Mouse (Mus musculus): Measurements from ENCODE around the gene Tecpr2. TPM values are rescaled to one million over a fixed set of nuclear protein-coding genes. Genes with fewer than 3 reads are reported as not detected.

The Tecpr2 gene
- polyA plus RNA-seq, 1 experiment, result 7.7 TPM

- H3K4me3 ChIP-seq (ENCODE audit: insufficient read depth, low read length), result no peak overlapping the region
- no peaks in the 10 kb centered on the region for H3K4me1 ChIP-seq (ENCODE audit: control insufficient read depth, insufficient read depth, low read length)
- H3K27ac ChIP-seq (ENCODE audit: insufficient read depth, low read length), result no peak overlapping the region
- no peak for TF ChIP-seq CTCF (IDR thresholded peaks at IDR 0.05; ENCODE audit: borderline replicate concordance, insufficient read depth, low read length)
- no peak for TF ChIP-seq POLR2A (IDR thresholded peaks at IDR 0.05; ENCODE audit: low read depth, low read length)
Observed at GRCm38 (mm10) chr12:110891887-110892286, 2.8 kb downstream of the Tecpr2 start.

GRCm38 (mm10) chr12:110902106-110902505 is 13.0 kb downstream of the Tecpr2 start:
- Histone ChIP-seq H3K27ac (ENCODE audit: insufficient read depth, low read length) (no peak overlapping the region), H3K4me3 (ENCODE audit: insufficient read depth, low read length) (no peak overlapping the region), H3K4me1 (ENCODE audit: control insufficient read depth, insufficient read depth, low read length) (no peaks in the 10 kb centered on the region)
- no peak for TF ChIP-seq POLR2A (IDR thresholded peaks at IDR 0.05; ENCODE audit: low read depth, low read length)
- no peak for TF ChIP-seq CTCF (IDR thresholded peaks at IDR 0.05; ENCODE audit: borderline replicate concordance, insufficient read depth, low read length)

- Histone ChIP-seq H3K4me1 (ENCODE audit: control insufficient read depth, insufficient read depth, low read length) (no peaks in the 10 kb centered on the region), H3K27ac (ENCODE audit: insufficient read depth, low read length) (no peak overlapping the region), H3K4me3 (ENCODE audit: insufficient read depth, low read length) (no peak overlapping the region)
- TF ChIP-seq POLR2A (IDR thresholded peaks at IDR 0.05; ENCODE audit: low read depth, low read length), result no peak
- no peak for TF ChIP-seq CTCF (IDR thresholded peaks at IDR 0.05; ENCODE audit: borderline replicate concordance, insufficient read depth, low read length)
Observed at GRCm38 (mm10) chr12:110903536-110903935, 14.5 kb downstream of the Tecpr2 start.

GRCm38 (mm10) chr12:110907845-110908244 is 18.8 kb downstream of the Tecpr2 start:
- no peak for TF ChIP-seq POLR2A (IDR thresholded peaks at IDR 0.05; ENCODE audit: low read depth, low read length)
- no peak for TF ChIP-seq CTCF (IDR thresholded peaks at IDR 0.05; ENCODE audit: borderline replicate concordance, insufficient read depth, low read length)
- Histone ChIP-seq H3K27ac (ENCODE audit: insufficient read depth, low read length) (no peak overlapping the region), H3K4me3 (ENCODE audit: insufficient read depth, low read length) (no peak overlapping the region), H3K4me1 (ENCODE audit: control insufficient read depth, insufficient read depth, low read length) (no peaks in the 10 kb centered on the region)

- no peak overlapping the region for H3K27ac ChIP-seq (ENCODE audit: insufficient read depth, low read length)
- no peak overlapping the region for H3K4me3 ChIP-seq (ENCODE audit: insufficient read depth, low read length)
- no peak for TF ChIP-seq CTCF (IDR thresholded peaks at IDR 0.05; ENCODE audit: borderline replicate concordance, insufficient read depth, low read length)
- TF ChIP-seq POLR2A (IDR thresholded peaks at IDR 0.05; ENCODE audit: low read depth, low read length), result no peak
Observed at GRCm38 (mm10) chr12:110909962-110910361, 20.9 kb downstream of the Tecpr2 start.

GRCm38 (mm10) chr12:110915761-110916160 is 26.7 kb downstream of the Tecpr2 start:
- TF ChIP-seq CTCF (IDR thresholded peaks at IDR 0.05; ENCODE audit: borderline replicate concordance, insufficient read depth, low read length), result no peak
- no peak for TF ChIP-seq POLR2A (IDR thresholded peaks at IDR 0.05; ENCODE audit: low read depth, low read length)
- Histone ChIP-seq H3K4me3 (ENCODE audit: insufficient read depth, low read length) (no peak overlapping the region), H3K27ac (ENCODE audit: insufficient read depth, low read length) (no peak overlapping the region), H3K4me1 (ENCODE audit: control insufficient read depth, insufficient read depth, low read length) (no peaks in the 10 kb centered on the region)

More at GRCm38 (mm10) chr12:110909962-110910361, 20.9 kb downstream of the Tecpr2 start:
- no peaks in the 10 kb centered on the region for H3K4me1 ChIP-seq (ENCODE audit: control insufficient read depth, insufficient read depth, low read length)

GRCm38 (mm10) chr12:110920254-110920653 is 31.2 kb downstream of the Tecpr2 start:
- no peak overlapping the region for H3K27ac ChIP-seq (ENCODE audit: insufficient read depth, low read length)
- no peak overlapping the region for H3K4me3 ChIP-seq (ENCODE audit: insufficient read depth, low read length)
- H3K4me1 ChIP-seq (ENCODE audit: control insufficient read depth, insufficient read depth, low read length), result no peaks in the 10 kb centered on the region
- TF ChIP-seq POLR2A (IDR thresholded peaks at IDR 0.05; ENCODE audit: low read depth, low read length) (no peak), CTCF (IDR thresholded peaks at IDR 0.05; ENCODE audit: borderline replicate concordance, insufficient read depth, low read length) (no peak)

GRCm38 (mm10) chr12:110921572-110921971 is 32.5 kb downstream of the Tecpr2 start:
- no peak for TF ChIP-seq POLR2A (IDR thresholded peaks at IDR 0.05; ENCODE audit: low read depth, low read length)
- TF ChIP-seq CTCF (IDR thresholded peaks at IDR 0.05; ENCODE audit: borderline replicate concordance, insufficient read depth, low read length), result no peak
- Histone ChIP-seq H3K4me1 (ENCODE audit: control insufficient read depth, insufficient read depth, low read length) (no peaks in the 10 kb centered on the region), H3K27ac (ENCODE audit: insufficient read depth, low read length) (no peak overlapping the region), H3K4me3 (ENCODE audit: insufficient read depth, low read length) (no peak overlapping the region)

GRCm38 (mm10) chr12:110932820-110933219 is 43.8 kb downstream of the Tecpr2 start:
- Histone ChIP-seq H3K27ac (ENCODE audit: insufficient read depth, low read length) (no peak overlapping the region), H3K4me1 (ENCODE audit: control insufficient read depth, insufficient read depth, low read length) (peaks cover 6% of the 10 kb centered on the region), H3K4me3 (ENCODE audit: insufficient read depth, low read length) (no peak overlapping the region)
- TF ChIP-seq POLR2A (IDR thresholded peaks at IDR 0.05; ENCODE audit: low read depth, low read length) (no peak), CTCF (IDR thresholded peaks at IDR 0.05; ENCODE audit: borderline replicate concordance, insufficient read depth, low read length) (no peak)

GRCm38 (mm10) chr12:110935983-110936620 is 47.0 kb downstream of the Tecpr2 start:
- Histone ChIP-seq H3K4me1 (ENCODE audit: control insufficient read depth, insufficient read depth, low read length) (peaks cover 8% of the 10 kb centered on the region), H3K27ac (ENCODE audit: insufficient read depth, low read length) (no peak overlapping the region), H3K4me3 (ENCODE audit: insufficient read depth, low read length) (no peak overlapping the region)
- no peak for TF ChIP-seq POLR2A (IDR thresholded peaks at IDR 0.05; ENCODE audit: low read depth, low read length)
- peak; percentile 89 for TF ChIP-seq CTCF (IDR thresholded peaks at IDR 0.05; ENCODE audit: borderline replicate concordance, insufficient read depth, low read length)

Data from embryonic fibroblast, embryonic 13.5 days (primary cell).